Mouse (Mus musculus): Measurements from ENCODE around the gene Kcnab3.

- TF ChIP-seq CTCF (IDR thresholded peaks at IDR 0.05; ENCODE audit: extremely low read depth, insufficient read length, insufficient replicate concordance, low read depth, low read length) (no peak), POLR2A (IDR thresholded peaks at IDR 0.05; ENCODE audit: low read depth, low read length) (peak; percentile 45; the same call in 1 of the 2 replicates)
Observed at GRCm38 (mm10) chr11:69364376-69364775, 38.3 kb downstream of the Kcnab3 start.

Data from small intestine, adult 2 months (tissue).